Mouse (Mus musculus): ENCODE measurements around the gene Npw.
"Not testable (repeated sequence)": the region's sequence is repeated elsewhere in the genome, so short reads cannot be mapped to it uniquely, and the experiment has no call there.

GRCm38 (mm10) chr17:24667011-24667410, 8.8 kb upstream of the Npw start:
- not testable (repeated sequence) for TF ChIP-seq POLR2A (IDR thresholded peaks at IDR 0.05; ENCODE audit: borderline replicate concordance, low read depth, low read length); CTCF (IDR thresholded peaks at IDR 0.05; ENCODE audit: low read depth, low read length)
